Mouse (Mus musculus): ENCODE measurements around the gene Rad51. TPM values are rescaled to one million over a fixed set of nuclear protein-coding genes. Genes with fewer than 3 reads are reported as not detected.

Rad51 gene
- 2.2 TPM for polyA plus RNA-seq (2014; fragmentation: Illumina TruSeq; extraction: RNeasy Lipid Tissue Mini Kit (QIAGEN cat#74804); ENCODE audit: low read depth, low replicate concordance)

GRCm38 (mm10) chr2:119112438-119113112 lies at the start of gene Rad51:
Gene Rad51, plus strand, starts transcription at chr2:119112793.

DNA sequence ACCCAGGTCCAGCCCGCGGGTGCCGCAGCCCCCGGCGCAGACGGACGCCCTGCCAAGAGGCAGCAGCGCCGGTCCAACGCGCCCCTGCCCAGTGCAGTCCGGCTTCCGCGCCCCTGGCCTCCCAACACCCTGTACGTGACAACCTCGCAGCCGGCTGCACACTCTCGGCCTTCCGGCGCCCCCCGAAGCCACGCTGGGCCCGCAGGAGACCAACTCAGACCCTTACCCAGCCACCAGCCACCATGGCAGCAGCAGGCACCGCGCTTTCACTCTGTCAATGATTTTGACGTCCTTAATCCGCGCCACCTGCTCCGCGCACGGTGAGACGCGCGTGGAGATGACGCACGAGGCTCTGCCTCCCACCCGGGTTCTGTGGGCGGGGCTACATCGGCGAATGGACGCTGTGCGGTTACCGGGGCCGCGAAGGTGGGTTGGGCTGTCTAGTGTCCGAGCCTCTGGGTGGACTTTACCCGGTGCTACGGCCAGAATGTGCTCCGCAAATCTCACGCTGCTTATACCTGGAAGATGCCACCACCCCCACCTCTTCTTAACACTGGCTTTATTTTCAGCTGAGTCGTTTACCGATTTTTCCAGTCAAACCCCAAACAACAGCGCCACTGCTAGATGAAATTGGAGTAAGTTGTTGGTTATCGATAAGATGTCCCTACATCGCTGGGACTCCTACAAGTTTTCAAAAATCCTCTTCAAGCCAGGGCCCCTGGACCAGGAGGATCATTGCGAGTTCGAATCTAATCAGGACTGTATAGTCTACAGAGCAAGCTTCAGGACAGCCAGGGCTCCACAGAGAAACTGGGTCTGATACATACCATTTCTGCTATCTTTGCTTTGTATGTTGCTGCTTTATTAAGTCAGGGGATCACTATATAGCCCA lies 44.3 kb downstream of the Rad51 start, which contains the start of gene Rmdn3:
Rmdn3 (minus strand) TSS at position 354 of the 892 bp plus-strand sequence.

GRCm38 (mm10) chr2:119166901-119167865 lies 54.6 kb downstream of the Rad51 start, which contains the start of gene Gchfr:
Gene Gchfr, plus strand, starts transcription at chr2:119167773.

DNA sequence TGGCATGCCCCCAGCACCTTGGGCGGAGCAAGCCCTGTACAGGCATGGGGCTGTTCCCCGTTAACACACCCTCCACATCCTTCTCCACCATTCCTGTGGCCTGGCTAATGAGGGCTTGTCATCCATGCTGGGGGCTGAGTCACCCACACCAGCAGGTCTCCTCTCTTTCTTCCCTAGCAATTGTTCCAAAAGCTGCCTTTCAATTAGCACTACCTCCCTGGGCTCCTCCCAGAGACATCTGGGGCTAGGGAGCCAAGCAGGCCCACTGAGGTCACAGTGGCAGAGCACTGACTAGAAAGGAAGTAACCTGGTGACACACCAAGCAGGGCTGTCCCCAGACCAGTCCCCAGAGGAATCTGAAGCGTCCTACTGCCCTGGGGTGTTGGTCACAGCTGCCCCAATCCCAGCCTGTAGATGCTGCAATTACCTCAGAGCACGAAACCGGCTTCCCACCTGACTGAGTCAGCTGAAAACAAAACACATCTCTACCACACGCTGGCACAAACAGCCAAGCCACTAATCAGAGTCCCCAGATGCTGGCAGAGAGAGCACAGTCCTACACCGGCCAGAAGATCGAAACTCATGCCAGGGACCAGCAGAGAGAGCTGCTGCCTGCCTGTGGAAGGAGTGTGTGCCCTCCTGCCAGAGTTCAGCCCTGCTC lies 61.5 kb downstream of the Rad51 start, which contains the start of gene Gm14137:
Gm14137 (plus strand) TSS at position 519 of the 661 bp plus-strand sequence.

Other genes with a start within 250 kb of the Rad51 start
- 7.1 TPM for gene Bahd1, start 212.4 kb upstream of the Rad51 start, polyA plus RNA-seq (2014; fragmentation: Illumina TruSeq; extraction: RNeasy Lipid Tissue Mini Kit (QIAGEN cat#74804); ENCODE audit: low read depth, low replicate concordance)
- 3.5 TPM for gene Chst14, start 186.3 kb upstream of the Rad51 start, polyA plus RNA-seq (2014; fragmentation: Illumina TruSeq; extraction: RNeasy Lipid Tissue Mini Kit (QIAGEN cat#74804); ENCODE audit: low read depth, low replicate concordance)
- 16.0 TPM for gene Ccdc32, start 83.4 kb upstream of the Rad51 start, polyA plus RNA-seq (2014; fragmentation: Illumina TruSeq; extraction: RNeasy Lipid Tissue Mini Kit (QIAGEN cat#74804); ENCODE audit: low read depth, low replicate concordance)
- 4.3 TPM for gene Rpusd2, start 78.0 kb upstream of the Rad51 start, polyA plus RNA-seq (2014; fragmentation: Illumina TruSeq; extraction: RNeasy Lipid Tissue Mini Kit (QIAGEN cat#74804); ENCODE audit: low read depth, low replicate concordance)
- 3.4 TPM for gene Knl1, start 65.7 kb upstream of the Rad51 start, polyA plus RNA-seq (2014; fragmentation: Illumina TruSeq; extraction: RNeasy Lipid Tissue Mini Kit (QIAGEN cat#74804); ENCODE audit: low read depth, low replicate concordance)
- gene Rmdn3, start 44.2 kb downstream of the Rad51 start, polyA plus RNA-seq (2014; fragmentation: Illumina TruSeq; extraction: RNeasy Lipid Tissue Mini Kit (QIAGEN cat#74804); ENCODE audit: low read depth, low replicate concordance) = 49.1 TPM
- not detected for gene Gchfr, start 55.0 kb downstream of the Rad51 start, polyA plus RNA-seq (2014; fragmentation: Illumina TruSeq; extraction: RNeasy Lipid Tissue Mini Kit (QIAGEN cat#74804); ENCODE audit: low read depth, low replicate concordance)
- not detected for gene Gm14137, start 61.7 kb downstream of the Rad51 start, polyA plus RNA-seq (2014; fragmentation: Illumina TruSeq; extraction: RNeasy Lipid Tissue Mini Kit (QIAGEN cat#74804); ENCODE audit: low read depth, low replicate concordance)
- 4.3 TPM for gene Zfyve19, start 95.8 kb downstream of the Rad51 start, polyA plus RNA-seq (2014; fragmentation: Illumina TruSeq; extraction: RNeasy Lipid Tissue Mini Kit (QIAGEN cat#74804); ENCODE audit: low read depth, low replicate concordance)
- gene Dnajc17, start 96.0 kb downstream of the Rad51 start, polyA plus RNA-seq (2014; fragmentation: Illumina TruSeq; extraction: RNeasy Lipid Tissue Mini Kit (QIAGEN cat#74804); ENCODE audit: low read depth, low replicate concordance) = 1.7 TPM
- gene Ppp1r14d, start 117.1 kb downstream of the Rad51 start, polyA plus RNA-seq (2014; fragmentation: Illumina TruSeq; extraction: RNeasy Lipid Tissue Mini Kit (QIAGEN cat#74804); ENCODE audit: low read depth, low replicate concordance) = not detected
- gene Spint1, start 124.6 kb downstream of the Rad51 start, polyA plus RNA-seq (2014; fragmentation: Illumina TruSeq; extraction: RNeasy Lipid Tissue Mini Kit (QIAGEN cat#74804); ENCODE audit: low read depth, low replicate concordance) = 0.58 TPM
- not detected for gene Rhov, start 158.5 kb downstream of the Rad51 start, polyA plus RNA-seq (2014; fragmentation: Illumina TruSeq; extraction: RNeasy Lipid Tissue Mini Kit (QIAGEN cat#74804); ENCODE audit: low read depth, low replicate concordance)
- gene Vps18, start 175.9 kb downstream of the Rad51 start, polyA plus RNA-seq (2014; fragmentation: Illumina TruSeq; extraction: RNeasy Lipid Tissue Mini Kit (QIAGEN cat#74804); ENCODE audit: low read depth, low replicate concordance) = 0.29 TPM
- gene Dll4, start 213.0 kb downstream of the Rad51 start, polyA plus RNA-seq (2014; fragmentation: Illumina TruSeq; extraction: RNeasy Lipid Tissue Mini Kit (QIAGEN cat#74804); ENCODE audit: low read depth, low replicate concordance) = 0.58 TPM
- 0.93 TPM for gene Chac1, start 238.4 kb downstream of the Rad51 start, polyA plus RNA-seq (2014; fragmentation: Illumina TruSeq; extraction: RNeasy Lipid Tissue Mini Kit (QIAGEN cat#74804); ENCODE audit: low read depth, low replicate concordance)